Mouse (Mus musculus) mouse trophoblast stem cell (cell line): ENCODE results near the gene Esrrg.

Experiments
- in situ Hi-C, 2 experiments: fragments of 300-500 bp; cut with MseI, MboI; formaldehyde crosslinking; loops; 2 replicates in 1 of 2; 3 replicates in 1 of 2; pipeline ENCODE4 v1.15.1; 2025

Esrrg gene

DNA sequence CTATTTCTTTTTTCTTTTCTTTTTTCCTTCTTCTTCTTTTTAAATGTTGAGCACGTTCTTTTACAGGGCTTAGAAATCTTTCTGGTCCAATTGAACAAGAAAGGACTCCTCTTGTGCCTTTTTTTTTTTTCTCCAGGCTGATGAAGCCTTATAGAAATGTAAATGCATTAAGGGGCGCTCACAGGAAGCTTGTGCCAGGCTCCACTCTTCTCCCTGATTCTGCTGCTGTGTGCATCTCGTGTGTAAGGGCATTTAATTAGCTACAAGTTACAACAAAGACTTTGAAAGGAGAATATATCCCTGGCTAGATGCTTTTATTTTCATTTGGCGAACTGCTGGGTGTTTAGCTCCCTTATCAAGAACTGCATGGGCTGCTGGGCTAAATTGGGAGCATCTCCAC, 374.6 kb downstream of the Esrrg start:
- in situ Hi-C loops = no loop called here

DNA sequence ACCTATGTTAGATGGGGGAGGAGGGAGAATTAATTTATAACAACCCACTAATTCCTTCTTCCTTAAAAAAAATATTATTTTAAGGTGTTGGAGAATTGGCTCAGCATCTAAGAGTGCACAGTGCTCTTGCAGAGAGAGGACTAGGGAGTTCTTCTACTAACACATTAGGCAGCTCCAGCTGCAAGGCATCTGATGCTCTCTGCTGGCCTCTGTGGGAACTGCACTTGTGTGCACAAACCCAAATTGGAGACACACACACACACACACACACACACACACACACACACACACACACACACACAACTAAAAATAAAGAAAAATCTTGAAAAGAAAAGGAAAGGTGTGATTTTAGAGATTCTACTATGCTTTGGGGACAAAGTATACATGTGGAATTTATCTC, 381.6 kb downstream of the Esrrg start:
- in situ Hi-C loops = no loop called here

DNA sequence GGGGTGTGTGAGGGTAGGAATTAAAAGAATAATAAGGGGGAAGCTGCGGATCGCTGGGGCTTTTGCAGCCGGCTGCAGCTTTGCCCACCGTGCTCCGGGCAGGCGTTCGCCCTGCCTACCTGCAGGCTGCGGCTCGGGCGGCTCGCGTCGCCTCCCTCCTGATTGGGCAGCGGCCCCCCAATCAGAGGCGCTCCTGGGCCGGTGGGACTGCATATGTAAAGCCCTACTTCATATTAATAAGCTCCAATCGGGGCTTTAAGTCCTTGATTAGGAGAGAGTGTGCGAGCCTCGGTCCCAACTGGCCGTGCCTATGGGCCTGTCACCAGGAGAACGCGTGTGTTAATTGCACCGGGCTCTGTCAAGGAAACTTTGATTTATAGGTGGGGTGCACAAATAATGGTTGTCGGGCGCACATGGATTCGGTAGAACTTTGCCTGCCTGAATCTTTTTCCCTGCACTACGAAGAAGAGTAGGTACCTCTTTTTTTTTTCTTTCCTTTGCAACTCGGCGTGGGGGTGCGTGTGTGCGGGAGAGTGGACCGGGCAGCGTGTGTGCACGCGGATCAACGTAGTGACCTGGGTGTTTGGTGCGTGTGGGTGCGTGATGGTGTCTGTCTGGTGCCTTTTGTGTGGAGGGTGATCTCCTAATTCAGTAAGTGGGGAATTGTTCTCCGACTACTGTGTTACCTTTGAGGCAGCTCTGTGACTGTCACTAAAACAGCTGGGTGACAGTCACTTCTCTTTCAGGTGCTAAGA, 389.2 kb downstream of the Esrrg start:
- in situ Hi-C loops = no loop called here

DNA sequence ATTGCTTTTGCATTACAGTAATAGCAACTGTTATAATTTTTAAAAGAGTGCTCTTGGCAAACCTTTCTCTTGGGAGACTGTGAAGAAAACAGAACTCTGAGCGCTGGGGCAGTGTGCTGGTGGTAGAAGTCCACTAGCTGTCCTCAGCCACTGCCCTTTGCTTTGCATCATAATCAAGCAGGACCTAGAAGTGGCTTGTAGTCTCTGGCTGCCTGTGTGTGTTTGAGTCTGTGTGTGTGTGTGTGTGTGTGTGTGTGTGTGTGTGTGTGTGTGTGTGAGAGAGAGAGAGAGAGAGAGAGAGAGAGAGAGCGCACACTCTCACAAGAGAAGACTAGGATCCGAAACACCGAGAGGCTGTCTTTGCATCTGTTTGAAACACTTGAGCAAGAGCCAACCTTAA, 390.5 kb downstream of the Esrrg start:
- in situ Hi-C loops = no loop called here

DNA sequence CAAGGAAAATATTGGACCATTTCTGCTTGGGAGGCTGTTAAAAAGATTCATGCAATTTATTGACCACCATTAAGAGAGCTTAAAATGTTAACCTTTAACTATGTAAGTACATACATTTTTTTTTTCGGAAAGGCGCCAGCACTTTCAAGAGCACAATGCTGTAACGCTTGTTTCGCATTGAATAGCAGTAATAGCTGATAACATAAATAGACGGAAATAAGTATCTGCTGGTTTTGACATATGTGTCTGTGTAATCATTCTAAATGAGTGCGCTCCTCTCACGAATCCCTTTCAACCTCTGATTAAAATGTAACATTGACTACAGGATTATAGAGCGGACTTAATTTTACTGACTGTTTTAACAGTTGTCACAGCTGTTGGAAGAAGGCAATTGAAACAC, 391.6 kb downstream of the Esrrg start:
- in situ Hi-C loops = no loop called here

DNA sequence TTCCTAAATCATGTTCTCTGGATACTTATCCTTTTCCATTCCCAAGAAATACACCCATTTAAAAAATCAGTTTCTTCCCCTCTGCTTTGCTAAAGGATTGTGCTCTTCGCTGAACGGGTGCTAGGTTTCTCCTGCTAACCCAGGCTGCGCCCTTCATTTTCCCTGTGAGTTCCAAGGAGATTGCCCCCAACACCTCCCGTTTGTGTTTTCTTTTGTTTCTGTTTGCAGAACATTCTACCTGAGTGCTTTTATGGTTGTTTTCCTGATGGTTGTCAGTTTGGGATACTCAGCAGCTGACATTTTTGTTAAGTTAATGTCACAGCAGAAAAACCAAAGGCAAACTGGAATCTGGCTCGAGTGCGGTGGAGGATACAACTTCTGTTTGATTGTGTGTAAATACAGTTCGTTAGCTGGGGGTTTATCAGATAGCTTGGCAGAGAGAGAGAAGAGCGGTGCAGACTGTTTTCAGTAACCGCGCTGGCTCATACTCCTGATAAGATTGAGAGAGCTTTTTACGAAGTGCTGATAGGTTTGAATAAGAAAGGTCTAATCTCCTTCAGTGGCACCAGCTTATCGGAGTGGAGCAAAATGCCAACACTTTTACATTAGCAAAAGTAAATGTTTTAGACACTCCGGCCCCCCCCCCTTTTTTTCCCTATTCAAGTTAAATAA, 398.4 kb downstream of the Esrrg start:
- in situ Hi-C loops = no loop called here

DNA sequence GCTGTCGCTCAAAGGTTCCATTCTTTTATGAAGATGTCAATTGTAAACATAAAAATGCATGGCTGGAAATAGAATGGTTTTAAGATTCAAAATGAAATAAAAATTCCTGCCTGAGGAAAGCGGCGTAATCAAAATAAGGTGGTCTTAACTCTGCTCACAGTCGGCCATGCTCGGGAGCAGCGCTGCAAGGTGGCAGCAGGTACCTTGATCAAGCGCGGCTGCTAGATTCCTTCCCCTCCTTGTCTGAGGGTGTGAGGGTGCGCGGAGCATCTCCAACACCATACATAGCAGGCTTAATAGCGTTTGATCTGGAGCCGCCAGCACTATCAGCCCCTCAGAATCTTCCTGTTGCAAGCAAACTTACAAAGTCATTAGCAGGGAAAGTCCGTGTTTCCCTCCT, 399.9 kb downstream of the Esrrg start:
- in situ Hi-C loops = no loop called here

DNA sequence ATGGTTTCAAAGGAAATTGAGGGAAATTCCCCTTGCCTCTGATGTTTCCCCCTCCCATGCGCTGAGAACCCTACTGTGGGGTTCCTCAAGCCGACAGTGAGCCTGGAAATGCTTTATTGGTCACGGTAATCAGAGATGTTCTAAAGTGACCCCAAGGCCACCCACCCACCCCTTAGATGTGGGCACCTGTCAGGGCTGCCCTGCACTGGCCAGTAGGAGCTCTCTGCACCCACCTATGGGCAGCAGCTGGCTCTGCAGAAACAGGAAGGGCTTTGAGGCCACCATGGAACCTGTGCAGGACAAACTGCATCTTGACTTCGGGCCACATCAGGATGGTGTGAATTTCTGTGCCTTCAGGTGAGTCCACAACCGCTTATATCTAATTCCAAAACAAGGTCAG, 401.3 kb downstream of the Esrrg start:
- in situ Hi-C loops = no loop called here

DNA sequence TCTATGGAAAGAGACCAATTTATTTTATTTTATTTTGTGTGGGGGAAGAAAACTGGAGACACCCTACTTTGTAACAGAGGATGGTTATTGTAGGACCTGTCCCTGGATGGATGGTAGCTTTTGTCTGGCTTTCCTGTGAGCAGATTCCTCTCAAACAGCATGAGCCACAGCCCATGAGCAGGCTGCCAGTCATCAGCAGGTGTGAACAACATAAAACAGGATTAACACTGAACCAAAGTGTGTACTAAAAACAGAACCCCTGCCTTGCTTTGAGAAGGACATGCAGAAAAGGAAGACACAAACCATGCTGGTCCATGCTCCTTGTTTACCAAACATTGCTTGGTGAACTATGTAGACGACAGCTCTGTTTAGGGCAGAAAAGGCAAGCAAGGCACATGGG, 402.3 kb downstream of the Esrrg start:
- in situ Hi-C loops = no loop called here

DNA sequence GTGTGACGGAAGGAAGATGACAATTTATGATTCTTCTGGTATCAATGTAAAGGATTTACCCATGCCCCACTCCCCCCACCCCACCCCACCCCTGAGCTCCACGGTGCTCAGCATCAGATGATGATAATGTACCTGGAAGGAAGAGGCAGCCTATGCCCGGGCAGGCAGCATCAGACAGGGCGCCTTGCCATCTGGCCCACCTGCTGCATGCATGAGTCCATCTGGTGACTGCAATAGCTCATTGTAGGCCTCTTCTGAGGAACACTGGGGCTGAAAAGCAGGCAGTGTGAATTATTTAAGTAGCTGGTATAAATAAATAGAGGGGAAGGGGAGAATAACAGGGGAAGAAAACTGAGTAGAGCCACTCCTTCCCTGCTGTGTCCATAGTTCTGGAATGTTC, 405.8 kb downstream of the Esrrg start:
- in situ Hi-C loops = no loop called here

DNA sequence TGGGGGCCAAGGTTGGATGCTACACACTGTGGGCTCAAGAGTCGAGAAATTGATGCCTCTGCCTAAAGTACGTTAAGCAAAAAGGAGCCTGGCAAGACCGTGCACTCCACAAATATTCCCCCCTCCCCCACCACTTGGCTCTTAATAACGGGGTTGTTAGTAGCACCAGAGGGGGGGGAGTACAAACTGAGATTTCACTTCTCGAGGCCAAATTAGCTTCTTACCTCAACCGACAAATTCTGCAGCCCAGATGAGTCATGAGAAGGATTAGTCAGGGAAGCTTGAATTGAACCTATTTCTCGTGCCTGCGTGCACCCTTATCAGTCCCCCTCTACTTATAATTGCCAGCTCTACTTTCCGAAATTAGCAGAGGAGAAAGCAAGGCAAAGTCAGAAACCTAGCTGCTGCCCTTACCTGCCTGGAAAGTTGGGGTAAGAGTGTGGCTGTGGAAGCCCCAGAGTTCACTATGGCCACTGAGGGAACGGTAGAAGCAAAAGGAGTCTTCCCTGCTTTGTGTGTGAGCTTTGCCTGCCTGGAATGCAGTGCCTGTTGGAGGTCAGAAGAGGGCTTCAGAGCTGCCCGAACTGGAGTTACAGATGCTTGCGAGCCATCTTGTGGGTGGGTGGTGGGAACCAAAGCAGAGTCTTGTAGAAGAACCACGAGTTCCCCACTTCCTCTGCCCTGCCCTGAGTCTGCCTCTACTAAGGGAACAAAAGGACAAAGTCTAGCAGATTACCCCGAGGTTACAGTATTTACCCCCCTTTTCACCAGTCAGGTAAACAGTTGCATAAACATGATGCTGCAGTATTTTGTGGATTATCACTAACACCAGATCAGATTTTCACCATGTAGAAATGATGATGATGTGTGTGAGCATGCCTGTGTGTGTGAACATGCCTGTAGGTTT, 409.6 kb downstream of the Esrrg start:
- in situ Hi-C loops = no loop called here

DNA sequence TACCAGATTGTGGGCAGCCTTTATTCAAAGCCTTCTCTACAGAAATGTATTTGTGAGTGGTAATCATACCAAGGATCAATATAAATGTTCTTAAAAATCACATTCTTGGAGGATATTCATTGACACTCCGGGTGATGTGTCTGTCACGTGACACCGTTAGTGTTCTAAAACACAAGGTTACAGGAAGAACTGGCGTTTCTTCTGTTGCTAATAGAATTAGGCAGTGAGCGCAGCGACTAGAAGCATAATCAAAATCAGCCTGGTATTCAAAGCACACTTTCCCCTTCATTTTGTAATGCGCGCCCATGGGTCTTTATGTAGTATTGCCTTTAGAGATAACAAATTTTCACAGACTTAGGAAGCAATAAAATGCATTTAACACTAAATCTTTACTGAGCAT, 420.6 kb downstream of the Esrrg start:
- in situ Hi-C loops = no loop called here

DNA sequence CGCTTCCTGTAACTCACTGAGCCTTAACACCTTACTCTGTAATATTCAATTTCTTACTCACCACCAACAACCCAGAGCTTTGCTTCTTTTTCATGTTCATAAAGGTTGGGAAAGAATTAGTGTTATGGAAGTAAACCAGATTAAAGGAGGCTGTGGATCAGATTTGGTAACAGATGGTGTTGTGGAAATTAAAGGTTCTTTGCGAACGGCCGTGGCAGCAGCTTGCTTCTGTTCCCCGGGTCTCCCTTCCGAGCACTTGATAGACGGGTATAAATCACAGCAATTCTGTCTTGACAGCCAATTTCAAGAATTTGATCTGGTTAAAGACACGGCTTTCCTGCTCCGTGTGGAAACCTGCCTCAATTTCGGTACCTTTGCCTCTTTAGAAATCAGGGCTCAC, 421.5 kb downstream of the Esrrg start:
- in situ Hi-C loops = no loop called here

DNA sequence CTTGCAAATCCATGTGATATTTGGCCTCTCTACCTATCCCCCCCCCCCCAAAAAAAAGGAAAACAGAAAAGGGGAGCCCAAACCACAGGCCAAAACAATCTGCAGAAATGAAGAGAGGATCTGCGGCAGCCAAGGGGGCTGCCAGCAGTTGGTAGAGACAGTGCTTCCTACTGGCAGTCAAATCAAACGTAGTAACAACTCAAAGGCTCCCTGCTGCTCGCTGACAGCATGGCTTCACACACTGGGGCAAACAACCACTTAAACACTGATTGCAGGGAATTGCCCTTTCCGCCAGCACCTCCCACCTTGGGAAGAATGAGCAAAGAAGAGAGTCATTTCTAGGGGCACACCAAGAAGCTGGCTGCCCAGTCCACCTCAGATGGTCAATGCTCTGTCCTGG, 422.7 kb downstream of the Esrrg start:
- in situ Hi-C loops = no loop called here

DNA sequence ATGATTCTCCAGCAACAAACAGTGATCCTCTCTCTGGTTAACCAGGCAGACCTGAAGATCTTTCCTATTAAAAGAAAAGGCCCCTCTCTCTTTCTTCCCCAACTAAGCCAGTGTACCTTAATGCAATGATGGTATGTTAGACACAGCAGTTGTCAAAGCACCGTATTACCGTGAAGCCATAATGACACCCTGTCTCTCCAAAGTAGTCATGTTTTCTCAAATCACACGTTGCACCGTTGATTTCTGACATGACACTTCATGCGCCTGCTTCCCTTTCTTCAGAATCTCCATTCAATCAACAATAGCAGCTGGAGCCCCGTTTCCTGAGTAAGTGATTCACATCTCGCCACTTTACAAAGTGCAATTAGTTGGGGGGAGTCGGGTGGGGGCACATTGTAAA, 427.4 kb downstream of the Esrrg start:
- in situ Hi-C loops = no loop called here

DNA sequence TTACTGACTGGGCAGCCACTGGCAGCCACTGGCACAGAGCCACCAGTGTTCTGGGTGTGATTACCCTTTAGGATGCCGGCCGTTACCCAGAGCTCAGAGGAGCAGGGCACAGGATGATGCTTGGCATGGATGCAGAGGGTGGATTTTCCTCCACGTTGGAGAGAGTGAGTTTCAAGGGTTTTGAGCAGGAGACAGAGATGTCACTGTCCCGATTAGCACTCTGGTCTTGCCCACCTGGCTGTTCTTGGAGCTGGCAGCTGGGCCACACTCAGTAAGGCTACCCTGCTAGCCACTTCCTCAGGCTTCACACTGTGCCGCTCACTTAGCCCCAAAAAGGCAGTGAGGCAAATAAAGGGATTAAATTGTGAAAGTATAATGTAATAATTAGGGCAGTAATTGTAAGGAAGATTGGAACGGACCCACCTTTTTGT, 438.1 kb downstream of the Esrrg start:
- in situ Hi-C loops = no loop called here

DNA sequence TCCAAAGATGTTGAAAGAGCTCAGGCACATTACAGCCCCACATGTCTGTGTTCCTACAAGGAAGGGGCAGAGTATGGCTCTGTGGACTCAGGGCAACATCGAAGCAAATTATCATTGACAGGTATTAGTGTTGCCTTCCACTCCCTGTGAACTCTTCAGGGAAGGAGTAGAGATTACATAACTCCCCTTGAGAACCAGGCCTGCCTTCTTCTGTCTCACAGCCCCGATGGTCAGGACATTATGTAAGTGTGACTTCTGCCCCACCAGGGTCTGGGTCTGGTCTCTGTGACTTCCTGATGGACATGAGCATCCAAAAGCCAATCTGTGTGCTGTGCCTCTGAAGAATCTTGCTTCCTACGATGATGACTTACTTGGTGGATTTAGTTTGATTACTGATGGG, 438.6 kb downstream of the Esrrg start:
- in situ Hi-C loops = no loop called here

DNA sequence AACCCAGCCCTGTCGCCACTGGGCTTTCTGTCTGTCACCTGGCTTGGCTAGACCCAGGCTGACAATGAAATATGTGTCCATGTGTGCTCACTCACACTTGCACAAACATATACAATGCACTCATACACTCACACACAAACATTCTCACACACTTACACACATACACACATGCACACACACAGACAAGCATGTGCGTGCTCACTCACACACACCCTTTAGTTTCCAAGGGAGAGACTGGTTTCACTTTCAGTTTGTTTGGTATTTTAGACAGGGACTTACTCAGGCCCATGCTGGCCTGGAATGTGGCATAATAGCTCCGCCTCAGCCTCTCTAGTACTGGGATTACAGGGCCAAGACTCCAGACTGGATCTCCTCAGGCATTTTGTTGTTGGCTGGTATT, 447.3 kb downstream of the Esrrg start:
- in situ Hi-C loops = no loop called here

DNA sequence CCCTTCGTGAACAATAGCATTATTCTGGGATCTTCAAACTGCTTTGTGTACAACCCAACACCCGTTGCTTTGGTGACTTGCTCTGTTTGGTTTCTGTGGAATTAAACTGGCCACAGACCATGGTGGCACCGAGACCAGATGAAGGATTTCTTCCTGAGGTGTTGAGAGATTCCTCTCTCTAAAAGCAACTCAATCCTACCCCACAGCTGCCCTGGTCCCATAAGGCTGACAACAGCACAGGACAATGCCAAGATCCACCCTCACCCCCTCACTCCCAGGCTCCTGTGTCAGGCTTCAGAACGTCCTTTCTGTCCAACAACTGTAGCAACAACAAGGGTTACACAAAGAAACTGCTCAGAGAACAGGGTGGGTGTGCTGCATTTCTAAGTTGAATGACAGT, 449.3 kb downstream of the Esrrg start:
- in situ Hi-C loops = no loop called here

DNA sequence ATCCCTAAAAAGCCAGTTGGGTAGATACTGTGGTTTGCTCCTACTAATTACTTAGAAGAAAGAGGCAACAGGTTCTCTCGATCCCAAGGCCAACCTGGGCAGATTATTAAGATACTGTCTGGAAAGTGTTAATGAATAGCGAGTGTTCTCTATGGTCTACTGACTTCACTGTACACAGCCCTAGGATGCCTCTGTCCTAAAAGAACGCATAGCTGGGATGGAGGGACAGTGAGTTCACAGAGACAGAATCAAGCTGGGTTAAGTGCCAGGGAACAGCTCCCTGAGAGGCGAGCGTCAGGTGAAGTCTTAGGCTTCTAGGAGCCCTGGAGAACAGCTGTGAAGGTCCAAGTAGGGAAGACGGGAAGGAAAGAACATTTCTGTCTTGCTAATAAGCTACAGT, 450.4 kb downstream of the Esrrg start:
- in situ Hi-C loops = no loop called here

DNA sequence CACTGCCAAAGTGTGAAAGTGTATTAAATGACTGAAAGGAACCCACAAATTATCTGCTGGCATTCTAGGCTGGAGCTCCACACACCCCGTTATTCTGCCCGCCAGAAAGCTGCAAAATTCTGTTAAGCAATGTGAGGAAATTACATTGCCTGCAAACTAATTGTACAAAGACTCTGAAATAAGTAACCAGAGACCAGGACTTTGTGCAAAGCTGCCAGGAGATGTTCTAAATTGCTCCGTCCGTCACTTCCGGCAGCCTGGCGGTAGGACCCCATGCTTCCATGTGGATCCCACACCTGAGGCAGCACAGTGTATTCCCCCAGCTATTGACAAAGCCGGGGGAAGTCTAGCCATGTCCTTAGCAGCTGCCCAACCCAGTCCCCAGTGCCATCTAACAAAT, 451.9 kb downstream of the Esrrg start:
- in situ Hi-C loops = no loop called here

DNA sequence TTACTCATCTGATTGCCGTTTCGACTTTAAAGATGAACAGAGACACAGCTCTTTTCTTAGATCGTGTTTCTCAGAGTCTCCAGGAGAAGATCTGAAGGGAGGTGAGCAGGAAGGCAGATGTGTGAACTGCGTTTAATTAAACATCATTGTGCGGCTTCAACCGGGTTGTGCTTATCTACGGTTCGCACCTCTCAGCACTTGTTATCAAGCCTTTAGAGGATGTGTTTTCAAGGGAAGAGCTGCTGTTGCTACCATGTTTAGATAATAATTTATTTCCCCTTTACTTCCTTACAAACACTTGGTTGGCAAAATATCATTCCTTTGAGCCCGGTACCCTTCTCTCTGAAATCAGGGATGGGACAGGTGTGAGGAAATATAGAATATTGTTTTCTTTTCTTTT, 460.2 kb downstream of the Esrrg start:
- in situ Hi-C loops = no loop called here

DNA sequence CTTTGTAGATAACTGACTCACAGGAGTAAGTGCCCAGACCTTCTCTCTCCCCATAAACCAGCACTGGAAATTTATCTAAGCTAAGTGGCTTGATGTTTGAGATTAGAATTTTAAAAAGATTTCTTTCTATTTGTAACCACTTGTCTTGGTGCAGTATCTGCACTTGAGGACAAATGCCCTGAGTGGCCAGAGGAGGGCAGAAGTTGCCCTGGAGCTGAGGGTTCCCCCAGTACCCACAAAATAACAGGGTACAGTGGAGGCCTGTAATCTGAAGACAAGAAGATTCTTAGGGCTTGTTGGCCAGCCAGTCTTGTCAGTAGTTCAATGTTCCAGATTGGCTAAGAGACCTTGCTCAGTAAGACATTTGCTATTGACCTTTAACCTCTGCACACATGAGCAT, 461.3 kb downstream of the Esrrg start:
- in situ Hi-C loops = no loop called here
